ENCODE assay signal across 8 mouse cellular contexts in genomic region chr4:124850933-124851658, GRCm38 (mm10). TPM values are rescaled to one million over a fixed set of nuclear protein-coding genes. Genes with fewer than 3 reads are reported as not detected.
DNase-seq lines count a peak whose midpoint lies in the region; ATAC-seq and TF ChIP-seq lines count a peak whose summit lies in the region.

Gene 1110065P20Rik, minus strand, starts transcription at chr4:124851196.

- H3K79me3 ChIP-seq in C2C12 (ENCODE audit: low read depth): peaks cover 39% of the 10 kb centered on the region

- TF ChIP-seq CTCF in C2C12 (IDR thresholded peaks at IDR 0.05; ENCODE audit: control insufficient read depth, insufficient read depth, insufficient read length): no peak
- TF ChIP-seq CTCF in bone marrow macrophage, adult 2 months (IDR thresholded peaks at IDR 0.05; ENCODE audit: low read depth, low read length): no peak
- TF ChIP-seq CTCF in embryonic fibroblast, embryonic 13.5 days (IDR thresholded peaks at IDR 0.05; ENCODE audit: borderline replicate concordance, insufficient read depth, low read length): no peak
- no peak for TF ChIP-seq CTCF in midbrain, postnatal 0 days (IDR thresholded peaks at IDR 0.05)

- H3K27ac ChIP-seq in bone marrow macrophage, adult 2 months (ENCODE audit: insufficient read depth, low read depth, low read length): peak within 1 kb of the TSS; percentile 79
- peak within 1 kb of the TSS; percentile 81 for H3K27ac ChIP-seq in embryonic fibroblast, embryonic 13.5 days (ENCODE audit: insufficient read depth, low read length)
- H3K27ac ChIP-seq in heart, embryonic 10.5 days: peak within 1 kb of the TSS; percentile 98
- peak within 1 kb of the TSS; percentile 88 for H3K27ac ChIP-seq in kidney, embryonic 14.5 days (ENCODE audit: low read depth, low read length)
- peak within 1 kb of the TSS; percentile 93 for H3K27ac ChIP-seq in midbrain, postnatal 0 days (ENCODE audit: low read depth, low read length)

- H3K27me3 ChIP-seq in C2C12 (ENCODE audit: control insufficient read depth, insufficient read depth, insufficient read length): no peaks in the 10 kb centered on the region
- no peaks in the 10 kb centered on the region for H3K27me3 ChIP-seq in heart, embryonic 10.5 days (ENCODE audit: insufficient read depth, poor library complexity, severe bottlenecking)
- H3K27me3 ChIP-seq in kidney, embryonic 14.5 days (ENCODE audit: control insufficient read depth, insufficient read depth, low read length): no peaks in the 10 kb centered on the region
- H3K27me3 ChIP-seq in midbrain, postnatal 0 days (ENCODE audit: insufficient read depth, low read length): no peaks in the 10 kb centered on the region

- peaks cover 60% of the 10 kb centered on the region for H3K79me2 ChIP-seq in C2C12 (ENCODE audit: control insufficient read depth, insufficient read depth)

- no peaks in the 10 kb centered on the region for H3K9me3 ChIP-seq in heart, embryonic 10.5 days
- no peaks in the 10 kb centered on the region for H3K9me3 ChIP-seq in kidney, embryonic 14.5 days (ENCODE audit: control insufficient read depth, low read length)
- H3K9me3 ChIP-seq in midbrain, postnatal 0 days (ENCODE audit: low read length): no peaks in the 10 kb centered on the region

- peak within 1 kb of the TSS; percentile 92 for H3K4me2 ChIP-seq in kidney, embryonic 14.5 days (replicated peaks; ENCODE audit: low read depth, low read length)
- H3K4me2 ChIP-seq in midbrain, postnatal 0 days (ENCODE audit: low read depth, low read length, poor library complexity, severe bottlenecking): peak within 1 kb of the TSS; percentile 85

- peaks cover 41% of the 10 kb centered on the region for H3K36me3 ChIP-seq in C2C12 (ENCODE audit: control insufficient read depth, insufficient read depth)
- peaks cover 39% of the 10 kb centered on the region for H3K36me3 ChIP-seq in heart, embryonic 10.5 days
- peaks cover 27% of the 10 kb centered on the region for H3K36me3 ChIP-seq in kidney, embryonic 14.5 days (ENCODE audit: control insufficient read depth, insufficient read depth, low read length)
- peaks cover 28% of the 10 kb centered on the region for H3K36me3 ChIP-seq in midbrain, postnatal 0 days (ENCODE audit: insufficient read depth, low read length)

- H3ac ChIP-seq in C2C12 (ENCODE audit: control insufficient read depth, insufficient read length, low read depth): peak within 1 kb of the TSS; percentile 94

- TF ChIP-seq POLR2A in bone marrow macrophage, adult 2 months (IDR thresholded peaks at IDR 0.05; ENCODE audit: borderline replicate concordance, low read depth, low read length): no peak
- peak; percentile 42 for TF ChIP-seq POLR2A in embryonic fibroblast, embryonic 13.5 days (IDR thresholded peaks at IDR 0.05; ENCODE audit: low read depth, low read length)

- peak within 1 kb of the TSS; percentile 89 for H3K4me3 ChIP-seq in C2C12 (ENCODE audit: insufficient read depth, poor library complexity, severe bottlenecking)
- H3K4me3 ChIP-seq in bone marrow macrophage, adult 2 months (ENCODE audit: insufficient read depth, low read length): peak within 1 kb of the TSS; percentile 69
- H3K4me3 ChIP-seq in embryonic fibroblast, embryonic 13.5 days (ENCODE audit: insufficient read depth, low read length): peak within 1 kb of the TSS; percentile 79
- peak within 1 kb of the TSS; percentile 84 for H3K4me3 ChIP-seq in heart, embryonic 10.5 days
- H3K4me3 ChIP-seq in kidney, embryonic 14.5 days (ENCODE audit: low read length): peak within 1 kb of the TSS; percentile 97
- peak within 1 kb of the TSS; percentile 92 for H3K4me3 ChIP-seq in midbrain, postnatal 0 days (ENCODE audit: low read depth, low read length)

- peak; percentile 60 for ATAC-seq in kidney, embryonic 14.5 days (ENCODE audit: low FRiP score, low TSS enrichment)
- peak; percentile 36 for ATAC-seq in midbrain, postnatal 0 days (ENCODE audit: low FRiP score)

- peak; percentile 91 for DNase-seq in heart, embryonic 10.5 days (ENCODE audit: low spot score)
- DNase-seq in liver: peak; percentile 81
- DNase-seq in midbrain, postnatal 0 days (ENCODE audit: low spot score): peak; percentile 72
- peak; percentile 37 to 50 for DNase-seq in spleen, postnatal 14 days (ENCODE audit: low spot score in 2 of 2)

- H3K4me1 ChIP-seq in bone marrow macrophage, adult 2 months (ENCODE audit: control insufficient read depth, insufficient read depth, low read length): peaks cover 14% of the 10 kb centered on the region
- H3K4me1 ChIP-seq in embryonic fibroblast, embryonic 13.5 days (ENCODE audit: control insufficient read depth, insufficient read depth, low read length): peaks cover 6% of the 10 kb centered on the region
- peaks cover 20% of the 10 kb centered on the region for H3K4me1 ChIP-seq in heart, embryonic 10.5 days
- peaks cover 23% of the 10 kb centered on the region for H3K4me1 ChIP-seq in kidney, embryonic 14.5 days (ENCODE audit: control insufficient read depth, insufficient read depth, low read length)
- H3K4me1 ChIP-seq in midbrain, postnatal 0 days (ENCODE audit: insufficient read depth, low read length): peaks cover 13% of the 10 kb centered on the region

- H3K9ac ChIP-seq in kidney, embryonic 14.5 days (ENCODE audit: low read depth, low read length): peak within 1 kb of the TSS; percentile 97
- H3K9ac ChIP-seq in midbrain, postnatal 0 days (replicated peaks; ENCODE audit: low read length, poor library complexity, severe bottlenecking): peak within 1 kb of the TSS; percentile 87

- under 1% methylated on average over 75 of the region's 75 CpGs for WGBS in heart, embryonic 10.5 days
- under 1% methylated on average over 75 of the region's 75 CpGs for whole genome bisulfite sequencing in kidney, embryonic 14.5 days
- WGBS in midbrain, postnatal 0 days: under 1% methylated on average over 71 of the region's 75 CpGs

TF ChIP-seq in C2C12, 6 proteins besides CTCF, POLR2A, EP300 and RAD21:
- TF ChIP-seq USF1 (IDR thresholded peaks at IDR 0.05; ENCODE audit: low read depth) (no peak), MAX (IDR thresholded peaks at IDR 0.05) (peak; percentile 40)

RNA-seq across cellular contexts. Expression of gene 1110065P20Rik, which starts in this region (rescaled TPM):
- polyA plus RNA-seq in C2C12 (2012; fragmentation: generic; extraction: Trizol): 67.6 TPM
- 7.6 and 9.5 TPM in 2 replicates for polyA plus RNA-seq in bone marrow macrophage, adult 2 months (2012; ENCODE audit: insufficient read depth, insufficient read length, missing spikeins)
- 23.9 and 26.0 TPM in 2 replicates for polyA plus RNA-seq in embryonic fibroblast, embryonic 13.5 days (2011; ENCODE audit: insufficient read length, low read depth, missing spikeins)
- 45.0 and 58.0 TPM in 2 replicates for polyA plus RNA-seq in heart, embryonic 10.5 days (2016; fragmentation: Nextera tagmentation; extraction: Ambion mirVana)
- 53.6 and 64.3 TPM in 2 replicates for polyA plus RNA-seq in kidney, embryonic 14.5 days (2014; fragmentation: Nextera tagmentation; extraction: Ambion mirVana)
- 163 and 181 TPM in 2 replicates for total RNA-seq in midbrain, postnatal 0 days (2014; rRNA removed)
- polyA plus RNA-seq in midbrain, postnatal 0 days (2015; fragmentation: Nextera tagmentation; extraction: Ambion mirVana): 135 and 141 TPM in 2 replicates

Comparison
In these comparisons a context has a peak if more than half of its experiments do, and no peak if none do; other contexts are left out.
1. Peak in every context shown above with its lines: DNase-seq, ATAC-seq, H3K4me3 ChIP-seq and H3K27ac ChIP-seq.